Comparison of ENCODE assay signal across 20 mouse cellular contexts in genomic region chr6:87995519-87995918, GRCm38 (mm10). TPM values are rescaled to one million over a fixed set of nuclear protein-coding genes. Genes with fewer than 3 reads are reported as not detected.
DNase-seq lines count a peak whose midpoint lies in the region; ATAC-seq and TF ChIP-seq lines count a peak whose summit lies in the region.
"Had no signal": no experiment of that assay in that cellular context is flagged by ENCODE, and none has a peak within 500 bp of the region (broad histone marks: within the 10 kb centered on the region; RNA-seq: fewer than 3 reads in every experiment).

No protein-coding gene starts in this region.

- no peak overlapping the region for H3K4me2 ChIP-seq in hindbrain, embryonic 13.5 days
- H3K4me2 ChIP-seq in midbrain, embryonic 13.5 days (replicated peaks) = no peak overlapping the region
- no peak overlapping the region for H3K4me2 ChIP-seq in midbrain, embryonic 16.5 days (ENCODE audit: low read length)
- H3K4me2 ChIP-seq: liver, embryonic 13.5 days had no signal

- peaks cover 47% of the 10 kb centered on the region for H3K4me1 ChIP-seq in hindbrain, embryonic 10.5 days (replicated peaks)
- H3K4me1 ChIP-seq in hindbrain, embryonic 13.5 days (replicated peaks) = peaks cover 35% of the 10 kb centered on the region
- H3K4me1 ChIP-seq in midbrain, embryonic 13.5 days (replicated peaks) = peaks cover 37% of the 10 kb centered on the region
- H3K4me1 ChIP-seq in midbrain, embryonic 16.5 days (ENCODE audit: control insufficient read depth, insufficient read depth, low read length) = peaks cover 21% of the 10 kb centered on the region
- peaks cover 18% of the 10 kb centered on the region for H3K4me1 ChIP-seq in olfactory bulb, adult 2 months (ENCODE audit: control insufficient read depth, insufficient read depth, low read length)

- H3K4me3 ChIP-seq in hindbrain, embryonic 10.5 days = no peak overlapping the region
- no peak overlapping the region for H3K4me3 ChIP-seq in hindbrain, embryonic 13.5 days
- H3K4me3 ChIP-seq in layer of hippocampus, adult 2 months = no peak overlapping the region
- no peak overlapping the region for H3K4me3 ChIP-seq in midbrain, embryonic 13.5 days (replicated peaks)
- H3K4me3 ChIP-seq in midbrain, embryonic 16.5 days (ENCODE audit: low read depth, low read length) = no peak overlapping the region
- H3K4me3 ChIP-seq in olfactory bulb, adult 2 months (ENCODE audit: insufficient read depth, low read depth, low read length) = no peak overlapping the region
- H3K4me3 ChIP-seq: liver, embryonic 13.5 days; megakaryocyte, embryonic 14.5 days; myocyte had no signal

- no peak overlapping the region for H3K9ac ChIP-seq in hindbrain, embryonic 13.5 days
- no peak overlapping the region for H3K9ac ChIP-seq in midbrain, embryonic 13.5 days (replicated peaks)
- no peak overlapping the region for H3K9ac ChIP-seq in midbrain, embryonic 16.5 days (ENCODE audit: low read depth, low read length)
- H3K9ac ChIP-seq: liver, embryonic 13.5 days had no signal

- no peak for TF ChIP-seq CTCF in layer of hippocampus, adult 2 months (conservative IDR thresholded peaks at IDR 0.05)
- no peak for TF ChIP-seq CTCF in olfactory bulb, adult 2 months (IDR thresholded peaks at IDR 0.05; ENCODE audit: insufficient read depth, low read depth, low read length)

- no peak for ATAC-seq in hindbrain, embryonic 13.5 days (ENCODE audit: low FRiP score)
- no peak for ATAC-seq in midbrain, embryonic 13.5 days
- no peak for ATAC-seq in midbrain, embryonic 16.5 days
- ATAC-seq: activated CD4-positive, CD25-positive, alpha-beta regulatory T cell, adult 4 months; hindbrain, postnatal 0 days; lung, postnatal 0 days; Patski had no signal

- peaks cover 26% of the 10 kb centered on the region for H3K36me3 ChIP-seq in hindbrain, embryonic 10.5 days
- H3K36me3 ChIP-seq in hindbrain, embryonic 13.5 days = peaks cover 19% of the 10 kb centered on the region
- H3K36me3 ChIP-seq in midbrain, embryonic 13.5 days = peaks cover 19% of the 10 kb centered on the region
- H3K36me3 ChIP-seq in midbrain, embryonic 16.5 days (ENCODE audit: control insufficient read depth, insufficient read depth, low read length) = peaks cover 3% of the 10 kb centered on the region; the same call in 1 of the 2 replicates

- H3K27ac ChIP-seq in hindbrain, embryonic 10.5 days = peak overlapping the region; percentile 24; the same call in 1 of the 2 replicates
- H3K27ac ChIP-seq in hindbrain, embryonic 13.5 days = no peak overlapping the region
- H3K27ac ChIP-seq in layer of hippocampus, adult 2 months = peak overlapping the region; percentile 94; the same call in 1 of the 2 replicates
- peak overlapping the region; percentile 91; the same call in 1 of the 2 replicates for H3K27ac ChIP-seq in midbrain, embryonic 13.5 days
- H3K27ac ChIP-seq in midbrain, embryonic 16.5 days (ENCODE audit: low read length) = no peak overlapping the region; the same call in 1 of the 2 replicates
- H3K27ac ChIP-seq in olfactory bulb, adult 2 months (ENCODE audit: insufficient read depth, low read depth, low read length) = 0 out of 2 replicates have a peak overlapping the region, but pooled peaks have one; percentile 11
- H3K27ac ChIP-seq: hindbrain, postnatal 0 days; liver, embryonic 13.5 days had no signal

- H3K27me3 ChIP-seq in hindbrain, embryonic 10.5 days (ENCODE audit: insufficient read depth, poor library complexity, severe bottlenecking) = no peaks in the 10 kb centered on the region
- H3K27me3 ChIP-seq in hindbrain, embryonic 13.5 days = no peaks in the 10 kb centered on the region
- no peaks in the 10 kb centered on the region for H3K27me3 ChIP-seq in midbrain, embryonic 13.5 days
- no peaks in the 10 kb centered on the region for H3K27me3 ChIP-seq in midbrain, embryonic 16.5 days (ENCODE audit: control insufficient read depth, insufficient read depth, low read depth, low read length)
- H3K27me3 ChIP-seq: liver, embryonic 13.5 days; Patski had no signal

- H3K9me3 ChIP-seq in hindbrain, embryonic 10.5 days = no peaks in the 10 kb centered on the region
- H3K9me3 ChIP-seq in hindbrain, embryonic 13.5 days = no peaks in the 10 kb centered on the region
- H3K9me3 ChIP-seq in midbrain, embryonic 13.5 days = no peaks in the 10 kb centered on the region
- no peaks in the 10 kb centered on the region for H3K9me3 ChIP-seq in midbrain, embryonic 16.5 days (replicated peaks; ENCODE audit: control insufficient read depth, low read length, poor library complexity, severe bottlenecking)
- H3K9me3 ChIP-seq: liver, embryonic 13.5 days; megakaryocyte, embryonic 14.5 days had no signal

- no peak for DNase-seq in hindbrain, embryonic 10.5 days (ENCODE audit: low spot score)
- no peak for DNase-seq in layer of hippocampus, adult 2 months (ENCODE audit: low spot score in 2 of 2)
- DNase-seq in layer of hippocampus, adult 11-12 months (ENCODE audit: low spot score) = no peak
- DNase-seq: adrenal gland, postnatal 25 days; cerebellum, adult 18-20 months; cerebellum, postnatal 36 days; gastrocnemius, postnatal 14 days; heart, postnatal 10 days; liver, embryonic 13.5 days; spleen, adult 18-20 months had no signal

- TF ChIP-seq POLR2A in olfactory bulb, adult 2 months (IDR thresholded peaks at IDR 0.05; ENCODE audit: insufficient read depth, low read depth, low read length) = no peak

- 89% methylated on average over 4 of the region's 4 CpGs for WGBS in hindbrain, embryonic 10.5 days
- WGBS in hindbrain, embryonic 13.5 days = 82% methylated on average over 4 of the region's 4 CpGs
- WGBS in midbrain, embryonic 13.5 days = 83% methylated on average over 4 of the region's 4 CpGs
- WGBS in midbrain, embryonic 16.5 days = 93% methylated on average over 4 of the region's 4 CpGs
- 80% methylated on average over 4 of the region's 4 CpGs for WGBS in olfactory bulb, adult 2 months

RNA-seq across cellular contexts. Expression of gene H1fx, which starts 14.1 kb away (rescaled TPM):
- 26.5 and 33.1 TPM in 2 replicates for polyA plus RNA-seq in hindbrain, embryonic 10.5 days (2016; fragmentation: Nextera tagmentation; extraction: Ambion mirVana)
- 18.4 and 20.2 TPM in 2 replicates for polyA plus RNA-seq in hindbrain, embryonic 13.5 days (2015; fragmentation: Nextera tagmentation; extraction: Ambion mirVana)
- total RNA-seq in layer of hippocampus, adult 2 months (2021) = 10 to 100 TPM; 65.7 to 68.1 TPM
- 21.0 and 25.5 TPM in 2 replicates for polyA plus RNA-seq in midbrain, embryonic 13.5 days (2015; fragmentation: Nextera tagmentation; extraction: Ambion mirVana)
- polyA plus RNA-seq in midbrain, embryonic 16.5 days (2015; fragmentation: Nextera tagmentation; extraction: Ambion mirVana) = 13.5 and 14.4 TPM in 2 replicates
- polyA plus RNA-seq in olfactory bulb, adult 2 months (2012; ENCODE audit: insufficient read depth, insufficient read length, low replicate concordance, missing spikeins) = not detected in 2 replicates
- polyA plus RNA-seq: activated CD4-positive, CD25-positive, alpha-beta regulatory T cell, adult 4 months had no signal

RNA-seq across cellular contexts. Expression of gene Rab7, which starts 49.6 kb away (rescaled TPM):
- polyA plus RNA-seq in hindbrain, embryonic 10.5 days (2016; fragmentation: Nextera tagmentation; extraction: Ambion mirVana) = 208 and 238 TPM in 2 replicates
- 290 and 303 TPM in 2 replicates for polyA plus RNA-seq in hindbrain, embryonic 13.5 days (2015; fragmentation: Nextera tagmentation; extraction: Ambion mirVana)
- 100 to 1,000 TPM; 305 to 332 TPM for total RNA-seq in layer of hippocampus, adult 2 months (2021)
- 271 and 287 TPM in 2 replicates for polyA plus RNA-seq in midbrain, embryonic 13.5 days (2015; fragmentation: Nextera tagmentation; extraction: Ambion mirVana)
- 357 and 370 TPM in 2 replicates for polyA plus RNA-seq in midbrain, embryonic 16.5 days (2015; fragmentation: Nextera tagmentation; extraction: Ambion mirVana)
- polyA plus RNA-seq in olfactory bulb, adult 2 months (2012; ENCODE audit: insufficient read depth, insufficient read length, low replicate concordance, missing spikeins) = 304 TPM in 1 of 2 replicates, not detected in the other

Comparison
In these comparisons a context has a peak if more than half of its experiments do, and no peak if none do; other contexts are left out.
1. H3K27ac ChIP-seq: peak in hindbrain, embryonic 10.5 days (single experiment), layer of hippocampus, adult 2 months (single experiment), midbrain, embryonic 13.5 days (single experiment) and olfactory bulb, adult 2 months (single experiment); none in hindbrain, embryonic 13.5 days (single experiment) and midbrain, embryonic 16.5 days (single experiment).
2. RNA of gene H1fx, which starts 14.1 kb away (polyA plus RNA-seq): 26.5 to 33.1 TPM in hindbrain, embryonic 10.5 days, 21.0 to 25.5 TPM in midbrain, embryonic 13.5 days, 18.4 to 20.2 TPM in hindbrain, embryonic 13.5 days and 13.5 to 14.4 TPM in midbrain, embryonic 16.5 days; not detected in olfactory bulb, adult 2 months; every median in the first group is over 10 times any median in the second.